Mouse (Mus musculus): ENCODE measurements around the gene Olfr1265.

Gene Olfr1265

GRCm38 (mm10) chr2:90035037-90035436, at the start of gene Olfr1265:
Gene Olfr1265, plus strand, starts transcription at chr2:90035337.
- no peak for DNase-seq (ENCODE audit: low spot score)

- no peak for DNase-seq (ENCODE audit: low spot score)
These were observed 44.2 kb upstream of the Olfr1265 start, which contains the start of gene Olfr1261 for GRCm38 (mm10) chr2:89990921-89991320. Gene Olfr1261, plus strand, starts transcription at chr2:89991221.

- DNase-seq (ENCODE audit: low spot score) = no peak
These were observed 35.3 kb upstream of the Olfr1265 start, which contains the start of gene Olfr1262 for GRCm38 (mm10) chr2:89999845-90000244. Gene Olfr1262, plus strand, starts transcription at chr2:90000145.

- no peak for DNase-seq (ENCODE audit: low spot score)
These were observed 23.3 kb upstream of the Olfr1265 start, which contains the start of gene Olfr1263 for GRCm38 (mm10) chr2:90011831-90012230. Gene Olfr1263, plus strand, starts transcription at chr2:90012131.

- DNase-seq (ENCODE audit: low spot score) = no peak
These were observed 9.7 kb upstream of the Olfr1265 start, which contains the start of gene Olfr1264 for GRCm38 (mm10) chr2:90025477-90025876. Gene Olfr1264, minus strand, starts transcription at chr2:90025577.

GRCm38 (mm10) chr2:90063494-90063893, 28.4 kb downstream of the Olfr1265 start, which contains the start of gene Olfr140:
Gene Olfr140, minus strand, starts transcription at chr2:90063594.
- no peak for DNase-seq (ENCODE audit: low spot score)

GRCm38 (mm10) chr2:90070065-90070464, 34.9 kb downstream of the Olfr1265 start:
- DNase-seq (ENCODE audit: low spot score) = no peak
